Mouse (Mus musculus) bone marrow, adult 2 months (tissue): ENCODE measurements at regions not wholly inside any gene's neighbourhood (a gene's known extent, or its start where the extent isn't known, plus 50 kb on each side); places are given as distances from the start of the nearest gene placed in this dataset.

Source experiments
- H3K27ac ChIP-seq: fragments of 200-500 bp; 2 replicates; pipeline ENCODE4 v1.5.1; 2012; ENCODE audit warnings: low read depth, mild to moderate bottlenecking, control low read depth, inconsistent platforms, low read length; ENCODE audit not compliant: control insufficient read depth, poor library complexity, insufficient read depth
- H3K4me1 ChIP-seq: fragments of 200-500 bp; 2 replicates; pipeline ENCODE4 v1.6.1; 2011; ENCODE audit warnings: low read length; ENCODE audit not compliant: control insufficient read depth, insufficient read depth
- H3K4me3 ChIP-seq: fragments of 200-500 bp; replicated peaks from 2 replicates; pipeline ENCODE3; 2011; ENCODE audit warnings: mild to moderate bottlenecking, low read depth, low read length, control low read depth; ENCODE audit not compliant: control insufficient read depth
- CTCF ChIP-seq: fragments of 200-500 bp; IDR thresholded peaks from 2 replicates; pipeline ENCODE4 v1.5.1; 2011; ENCODE audit warnings: low read length, control low read depth; ENCODE audit not compliant: control insufficient read depth, insufficient read depth
- POLR2A ChIP-seq: fragments of 200-500 bp; IDR thresholded peaks from 2 replicates; pipeline ENCODE4 v1.6.1; 2011; ENCODE audit warnings: low read depth, mild to moderate bottlenecking, control low read depth, low read length, borderline replicate concordance; ENCODE audit not compliant: control insufficient read depth
- WGBS: fragments of 180-500 bp; shearing (Covaris S2); methylation state at CpG from one replicate; pipeline ENCODE4 v1.1.7; 2018; 5-methylcytosine and 5-hydroxymethylcytosine counted together

DNA sequence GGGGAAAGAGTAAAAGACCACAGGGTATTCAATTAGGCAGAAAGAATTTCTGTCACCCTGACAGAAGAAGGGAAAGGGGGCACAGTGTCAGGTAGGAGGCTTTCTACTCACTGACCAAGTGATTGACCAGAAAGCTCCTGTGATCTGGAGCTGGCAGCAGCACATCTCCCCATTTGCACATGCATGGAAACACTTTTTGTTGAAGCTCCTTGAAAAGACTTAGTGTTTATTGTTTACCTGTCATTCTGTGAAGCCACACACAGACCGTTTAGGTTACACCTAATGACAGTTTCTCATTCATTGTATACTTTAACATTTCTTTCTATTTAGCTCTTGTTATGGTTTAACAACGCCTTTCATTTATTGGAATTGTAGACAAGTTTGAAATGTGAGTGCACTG, 458.9 kb downstream of the Tmem161b start:
- no peaks in the 10 kb centered on the region for H3K4me1 ChIP-seq
- TF ChIP-seq CTCF (no peak), POLR2A (no peak)
- 68% methylated on average over 2 of the region's 2 CpGs for WGBS

DNA sequence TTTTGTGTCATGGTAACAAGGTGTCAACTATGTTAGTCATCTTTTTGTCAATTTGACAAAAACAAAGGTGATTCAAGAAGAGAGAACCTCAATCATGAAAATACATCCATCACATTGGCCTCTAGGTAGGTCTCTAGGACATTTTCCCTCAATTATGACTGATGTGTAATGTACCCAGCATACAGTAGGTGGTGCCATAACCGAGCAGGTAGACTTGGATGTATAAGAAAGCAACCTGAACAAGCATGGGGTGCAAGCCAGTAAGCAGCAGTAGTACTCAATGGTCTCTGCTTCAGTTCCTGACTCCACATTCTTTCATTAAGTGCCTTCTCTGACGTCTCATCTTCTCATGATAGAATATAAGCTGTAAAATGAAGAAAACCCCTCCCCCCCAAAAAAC, 463.8 kb downstream of the Tmem161b start:
- TF ChIP-seq POLR2A (no peak), CTCF (no peak)
- Histone ChIP-seq H3K4me3 (no peak overlapping the region), H3K4me1 (no peaks in the 10 kb centered on the region), H3K27ac (no peak overlapping the region)
- WGBS: 56% methylated on average over 2 of the region's 2 CpGs

More for the DNA sequence above, 458.9 kb downstream of the Tmem161b start:
- H3K27ac ChIP-seq: no peak overlapping the region
- no peak overlapping the region for H3K4me3 ChIP-seq

DNA sequence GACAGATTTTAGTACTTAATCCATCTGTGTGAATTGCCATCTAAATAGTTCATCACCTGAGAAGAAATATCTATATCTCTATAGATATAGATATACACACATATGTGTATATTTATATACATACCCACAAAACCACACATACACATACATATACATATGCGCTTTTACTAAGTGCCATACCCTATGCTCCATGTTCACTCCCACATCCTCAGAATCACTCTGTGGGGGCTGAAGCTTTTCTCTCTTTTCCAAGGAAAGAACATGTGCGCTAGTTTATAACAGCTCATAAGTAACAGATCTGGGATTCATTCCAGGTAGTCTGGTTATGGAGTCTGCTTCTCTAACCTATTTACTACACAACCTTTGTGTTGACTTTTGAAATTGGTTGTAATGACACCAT, 471.4 kb downstream of the Tmem161b start:
- Histone ChIP-seq H3K27ac (no peak overlapping the region), H3K4me1 (no peaks in the 10 kb centered on the region), H3K4me3 (no peak overlapping the region)
- WGBS: 80% methylated on average over 2 of the region's 2 CpGs
- no peak for TF ChIP-seq CTCF
- no peak for TF ChIP-seq POLR2A

DNA sequence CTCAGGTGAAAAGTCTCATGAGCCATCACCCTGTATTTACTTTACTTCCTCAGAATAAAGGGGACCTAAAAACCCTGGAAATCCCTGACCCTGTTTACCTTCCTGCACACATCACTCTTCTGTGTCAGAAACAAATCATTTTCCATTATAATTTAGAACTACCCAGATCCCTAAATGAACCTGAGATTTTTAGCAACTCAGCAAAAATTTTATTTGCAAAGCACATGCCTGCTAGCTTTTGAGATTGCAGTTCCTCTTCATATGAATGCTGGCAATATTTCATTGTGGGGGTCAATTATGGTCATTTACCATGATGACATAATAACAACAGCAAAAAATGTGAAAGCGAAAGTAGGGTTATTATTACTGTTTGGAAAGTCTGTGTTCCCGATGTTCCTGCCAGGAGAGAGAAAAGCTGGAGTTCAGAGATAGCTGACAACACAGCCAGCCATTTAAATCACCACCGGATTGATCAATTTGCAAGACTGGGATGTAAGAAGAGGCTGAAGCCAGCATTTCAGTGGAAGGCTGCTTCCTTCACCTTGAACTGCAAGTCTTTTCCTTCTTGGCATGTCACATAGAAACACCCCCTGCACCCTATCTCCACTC, 476.5 kb downstream of the Tmem161b start:
- no peak overlapping the region for H3K4me3 ChIP-seq
- 75% methylated on average over 3 of the region's 3 CpGs for WGBS
- no peaks in the 10 kb centered on the region for H3K4me1 ChIP-seq
- TF ChIP-seq CTCF (no peak), POLR2A (no peak)
- H3K27ac ChIP-seq: no peak overlapping the region

DNA sequence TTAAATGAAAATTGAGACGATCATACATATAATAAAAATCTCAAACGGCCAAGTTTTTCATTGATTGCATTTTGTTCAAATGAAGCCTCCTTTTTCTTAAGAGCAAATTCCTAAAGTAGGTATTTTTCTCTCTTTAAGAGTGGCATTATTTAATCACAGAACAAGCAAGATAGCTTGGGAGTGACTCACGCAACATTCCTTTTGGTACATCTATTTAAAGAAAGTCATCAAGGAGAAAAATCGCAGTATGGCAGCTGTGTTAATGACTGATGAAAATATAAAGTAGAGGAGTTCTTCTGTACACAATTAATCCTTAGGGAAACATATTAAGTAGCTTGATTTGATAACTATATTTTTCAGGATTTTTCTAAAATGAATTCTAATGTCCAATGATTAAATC, 448.0 kb upstream of the Ccnh start:
- H3K27ac ChIP-seq: no peak overlapping the region
- no peaks in the 10 kb centered on the region for H3K4me1 ChIP-seq
- TF ChIP-seq POLR2A: no peak
- no peak for TF ChIP-seq CTCF
- no peak overlapping the region for H3K4me3 ChIP-seq
- 81% methylated on average over 4 of the region's 4 CpGs for WGBS

DNA sequence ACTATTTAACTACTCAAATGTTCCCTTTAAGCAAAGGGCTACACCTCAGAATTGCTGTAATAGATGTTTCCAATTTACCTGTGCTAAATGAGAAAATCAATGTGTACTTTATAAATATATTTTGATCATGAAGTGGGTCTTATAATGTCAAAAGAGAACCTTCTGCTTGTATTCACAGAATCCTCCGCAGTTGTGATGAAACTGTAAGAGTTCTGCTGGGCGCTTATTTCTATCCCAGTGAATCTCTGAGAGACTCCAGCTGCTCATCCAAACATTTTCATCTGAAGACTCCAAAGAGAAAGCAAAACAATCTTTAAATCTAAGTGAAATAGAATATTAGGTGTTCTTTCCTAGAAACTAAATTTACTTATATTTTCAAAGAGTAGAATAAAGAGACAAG, 440.9 kb upstream of the Ccnh start:
- no peaks in the 10 kb centered on the region for H3K4me1 ChIP-seq
- H3K4me3 ChIP-seq: no peak overlapping the region
- WGBS: 95% methylated on average over 2 of the region's 2 CpGs
- no peak overlapping the region for H3K27ac ChIP-seq
- TF ChIP-seq CTCF (no peak), POLR2A (no peak)

DNA sequence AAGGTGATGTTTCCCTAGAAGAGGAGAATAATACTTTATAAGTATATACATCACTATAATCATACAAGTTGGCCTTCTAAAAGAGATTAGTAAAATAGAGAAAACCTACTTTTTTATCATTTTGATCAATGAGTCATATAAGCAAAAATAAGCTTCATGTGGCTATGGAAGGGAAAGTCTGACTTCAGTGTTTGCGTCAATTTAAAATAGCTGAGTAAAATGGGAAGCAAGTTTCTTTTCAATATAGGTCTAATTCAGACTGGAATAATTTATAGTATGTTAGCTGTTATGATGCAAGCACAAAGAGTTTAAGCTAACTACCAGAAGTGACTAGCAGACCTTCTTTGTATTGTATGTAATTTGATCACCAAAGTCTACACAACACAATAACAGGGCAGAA, 440.0 kb upstream of the Ccnh start:
- H3K4me1 ChIP-seq: no peaks in the 10 kb centered on the region
- TF ChIP-seq CTCF (no peak), POLR2A (no peak)
- no peak overlapping the region for H3K27ac ChIP-seq
- H3K4me3 ChIP-seq: no peak overlapping the region
- WGBS: 84% methylated on average over 1 of the region's 1 CpGs

DNA sequence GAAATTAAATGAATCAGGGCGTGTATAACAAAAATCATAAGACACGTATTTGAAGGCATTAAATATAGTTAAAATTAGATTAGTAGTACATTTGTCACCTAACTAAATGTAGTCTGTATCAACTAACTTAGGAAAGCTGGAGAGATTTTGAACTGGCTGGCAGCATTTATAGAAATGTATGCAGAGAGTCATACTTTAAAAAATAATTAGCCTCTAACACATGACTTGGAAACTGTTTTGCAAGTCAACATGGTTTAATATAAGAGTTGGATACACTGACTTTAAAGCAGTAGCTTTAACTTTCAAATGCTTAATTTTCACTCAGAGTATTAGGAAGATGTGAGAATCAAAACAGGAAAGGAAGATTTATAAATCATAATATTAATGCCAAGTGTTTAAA, 439.1 kb upstream of the Ccnh start:
- no peak overlapping the region for H3K27ac ChIP-seq
- TF ChIP-seq CTCF: no peak
- TF ChIP-seq POLR2A: no peak
- H3K4me1 ChIP-seq: no peaks in the 10 kb centered on the region
- 84% methylated on average over 2 of the region's 2 CpGs for WGBS
- no peak overlapping the region for H3K4me3 ChIP-seq
